Mouse (Mus musculus) granulocyte monocyte progenitor cell, adult 5-6 weeks (primary cell): ENCODE measurements around the gene Fam122a. TPM values are rescaled to one million over a fixed set of nuclear protein-coding genes. Genes with fewer than 3 reads are reported as not detected.

ENCODE experiments used
- ATAC-seq: replicated peaks from 2 replicates; pipeline ENCODE4 v1.8.0; 2016; ENCODE audit warnings: mild to moderate bottlenecking, moderate TSS enrichment, inconsistent platforms; ENCODE audit not compliant: poor library complexity, severe bottlenecking
- total RNA-seq, 2 experiments: library from RNA; stranded (forward) in 1 of 2; stranded (reverse) in 1 of 2; fragments of 200-712, 200-1000 nt in 1 of 2; fragments of >200 nt in 1 of 2; fragmentation: Nextera tagmentation in 1 of 2; gene quantifications; 2 replicates each; pipeline ENCODE4 v1.2.3; 2014 to 2017

The Fam122a gene
- total RNA-seq (2014; fragmentation: Nextera tagmentation), result 31.1 and 32.2 TPM in 2 replicates
- total RNA-seq (2017), result 8.2 and 8.8 TPM in 2 replicates

DNA sequence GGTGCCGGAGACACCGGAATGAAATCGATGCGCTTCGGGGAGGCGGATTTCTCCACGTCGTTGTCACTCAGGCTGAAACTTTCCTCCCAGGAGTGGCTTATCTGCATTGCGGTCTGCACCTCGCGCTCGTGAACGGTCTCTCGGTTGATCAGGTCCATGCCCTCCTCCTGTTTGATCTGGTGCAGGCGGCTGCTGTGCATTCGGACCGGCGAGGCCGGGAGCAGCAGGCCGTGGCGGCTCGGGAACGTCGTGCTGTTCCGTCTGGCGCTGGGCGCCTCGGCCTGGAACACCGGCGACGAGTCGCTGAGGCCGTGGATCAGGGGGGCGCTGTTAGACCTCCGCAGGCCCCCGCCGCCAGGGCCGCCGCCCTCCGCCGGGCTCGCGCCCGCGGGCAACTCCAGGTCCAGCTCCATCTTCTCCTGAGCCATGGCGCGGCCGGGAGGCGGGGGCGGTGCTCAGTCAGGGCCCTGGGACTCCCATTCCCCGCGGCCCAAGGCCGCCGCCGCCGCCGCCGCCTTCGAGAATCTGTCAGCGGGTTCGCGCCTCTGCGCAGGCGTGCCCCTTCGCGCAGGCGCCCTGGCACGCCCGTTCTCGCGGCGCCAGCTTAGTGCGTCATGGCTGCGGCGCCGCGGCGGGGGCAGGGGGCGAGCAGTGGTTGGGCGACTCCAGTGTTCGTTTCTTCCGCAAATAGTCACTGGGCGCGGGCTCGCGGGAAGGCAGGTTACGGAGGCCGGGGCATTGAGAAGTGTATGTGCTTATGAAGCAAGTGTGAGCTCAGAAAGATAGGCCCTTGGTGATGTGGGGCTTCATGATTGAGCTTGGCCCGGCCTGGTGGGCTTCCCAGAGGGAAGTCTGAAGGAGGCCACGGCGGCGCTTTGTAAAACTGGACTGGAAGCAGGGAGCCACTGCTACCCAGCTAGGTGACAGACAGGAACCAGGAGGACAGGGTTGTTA, at the start of gene Fam122a:
Gene Fam122a, minus strand, starts transcription at position 428 of the 954 bp plus-strand sequence.
- peak; percentile 95 for ATAC-seq

GRCm38 (mm10) chr19:24523476-24524313, 46.5 kb upstream of the Fam122a start:
- no peak for ATAC-seq

- no peak for ATAC-seq
These were observed 44.8 kb upstream of the Fam122a start for GRCm38 (mm10) chr19:24521997-24522396.

- ATAC-seq, result no peak
These were observed 44.0 kb upstream of the Fam122a start for GRCm38 (mm10) chr19:24521146-24521545.

DNA sequence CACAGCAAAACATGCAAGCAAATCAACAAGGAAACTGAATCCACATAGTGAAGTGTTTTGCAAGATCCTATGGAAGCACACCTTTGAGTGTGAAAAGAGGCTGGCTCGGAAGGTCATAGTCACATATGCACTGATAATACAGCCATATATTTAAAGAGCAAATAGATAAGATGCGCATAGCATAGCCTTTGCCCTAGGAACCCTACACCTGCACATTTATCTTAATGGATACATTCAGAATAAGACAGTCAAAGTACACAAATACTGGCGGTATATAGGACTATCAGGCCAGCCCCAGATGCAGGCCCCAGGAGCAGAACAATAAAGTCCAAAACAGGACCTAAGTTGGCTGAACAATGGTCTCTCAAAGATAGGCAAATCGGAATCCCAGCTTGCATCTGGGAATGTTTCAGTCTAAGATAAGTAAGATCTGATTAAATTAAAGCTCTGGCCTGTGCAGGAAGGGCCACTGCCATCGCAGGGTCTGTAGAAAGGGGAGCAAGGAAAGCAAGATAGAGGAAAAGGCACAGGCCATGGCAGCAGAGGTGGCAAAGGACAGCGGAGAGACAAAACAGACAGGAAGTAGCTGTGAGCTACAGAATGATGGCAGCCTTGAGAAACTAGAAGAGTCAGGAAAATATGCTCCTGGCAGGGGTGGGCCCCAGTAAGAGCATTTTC, 42.7 kb upstream of the Fam122a start:
- ATAC-seq, result no peak

DNA sequence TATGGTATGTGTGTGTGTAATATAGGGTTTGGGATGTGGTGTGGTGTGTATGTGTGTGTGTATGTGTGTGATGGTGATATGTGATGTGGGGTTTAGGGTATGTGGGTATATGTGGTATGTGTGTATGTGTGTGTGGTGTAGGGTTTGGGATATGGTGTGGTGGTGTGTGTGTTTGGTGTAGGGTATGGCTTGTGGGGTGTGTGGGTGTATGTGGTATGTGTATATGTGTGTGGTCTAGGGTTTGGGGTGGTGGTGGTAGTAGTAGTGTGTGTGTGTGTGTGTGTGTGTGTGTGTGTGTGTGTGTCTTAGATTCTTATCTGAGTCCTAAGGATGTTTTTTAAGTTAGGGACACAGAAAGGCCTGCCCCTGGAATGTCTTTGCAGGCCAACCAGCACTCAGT, 41.2 kb upstream of the Fam122a start:
- ATAC-seq, result no peak

DNA sequence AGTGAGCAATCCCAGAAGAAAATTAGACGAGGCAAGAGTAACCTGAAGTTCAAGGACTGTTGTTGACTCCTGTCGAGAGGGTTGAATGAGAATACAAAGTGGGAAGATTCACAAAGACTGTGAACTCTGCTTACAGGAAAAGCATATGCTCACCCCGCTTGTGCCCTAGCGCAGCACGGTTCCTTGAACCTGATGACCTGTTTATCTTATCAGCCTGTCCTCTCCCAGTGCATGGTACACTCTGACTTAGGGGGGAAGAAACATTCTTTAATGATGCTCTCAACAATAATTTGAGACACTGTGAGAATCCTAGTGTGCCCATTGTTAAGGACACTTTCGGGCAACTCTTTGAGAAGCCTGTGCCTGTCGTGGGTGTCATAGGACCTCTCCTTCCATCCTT, 39.9 kb upstream of the Fam122a start:
- no peak for ATAC-seq

DNA sequence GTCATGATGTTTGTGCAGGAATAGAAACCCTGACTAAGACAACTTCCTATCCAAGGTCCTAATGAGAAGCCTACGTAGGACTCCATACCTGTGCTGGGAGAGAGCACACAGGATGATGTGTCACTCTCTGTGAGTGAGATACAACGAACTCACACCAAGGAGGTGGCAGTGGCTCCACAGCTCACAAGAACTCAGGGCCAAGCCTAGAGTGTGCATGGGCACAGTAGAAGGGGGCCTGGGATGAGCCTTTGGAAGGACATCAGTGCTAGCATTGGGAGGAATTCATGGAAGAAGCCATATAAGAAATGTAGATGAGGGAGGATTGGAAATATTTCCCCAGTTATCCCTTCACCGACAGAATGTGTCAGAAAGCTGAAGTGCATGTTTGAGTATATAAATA, 38.8 kb upstream of the Fam122a start:
- no peak for ATAC-seq

DNA sequence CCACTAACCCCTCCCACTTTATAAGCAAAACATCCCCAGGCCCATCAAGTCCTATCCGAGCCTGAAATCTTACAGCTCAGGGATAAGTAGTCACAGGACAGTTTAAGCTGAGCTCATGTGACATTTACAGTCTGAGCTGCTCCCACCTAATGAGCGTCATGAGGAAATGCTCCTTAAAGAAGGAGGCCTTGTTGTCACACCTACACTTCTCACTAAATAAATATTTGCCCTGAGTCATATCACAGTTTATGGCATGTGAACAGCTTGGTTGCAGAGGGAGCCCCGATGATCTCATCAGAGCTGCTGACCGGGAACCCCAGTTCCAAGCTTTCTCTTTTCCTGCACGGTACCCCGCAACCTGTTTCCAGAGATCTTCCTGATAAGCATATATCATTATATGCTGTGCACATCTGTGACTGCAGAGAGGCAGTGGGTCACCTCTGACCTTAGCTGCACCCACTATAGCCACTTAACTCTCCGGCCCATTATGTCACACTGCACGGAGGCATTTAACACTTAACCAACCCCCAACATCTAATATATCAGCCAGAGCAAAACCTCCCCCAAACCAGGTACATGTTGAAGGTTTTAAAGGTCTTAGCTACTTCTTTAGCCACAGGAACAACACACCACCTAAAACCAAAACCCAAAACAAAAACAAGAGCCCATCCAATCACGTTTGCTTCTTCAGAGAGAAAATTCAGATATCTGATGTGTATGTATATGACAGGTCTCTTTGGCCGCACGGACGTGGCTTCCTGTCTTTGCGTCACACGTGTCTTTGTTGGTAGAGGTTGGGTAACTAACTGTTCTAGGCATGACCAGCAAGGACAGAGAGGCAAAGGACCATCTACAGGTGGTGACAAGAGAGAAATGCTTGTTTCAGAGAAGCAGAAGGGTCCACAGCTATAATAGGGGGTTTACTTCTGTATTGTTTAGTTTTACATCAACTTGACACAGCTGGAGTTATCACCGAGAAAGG, 37.8 kb upstream of the Fam122a start:
- peak; percentile 85 for ATAC-seq

GRCm38 (mm10) chr19:24513105-24513843, 36.1 kb upstream of the Fam122a start:
- ATAC-seq, result no peak

DNA sequence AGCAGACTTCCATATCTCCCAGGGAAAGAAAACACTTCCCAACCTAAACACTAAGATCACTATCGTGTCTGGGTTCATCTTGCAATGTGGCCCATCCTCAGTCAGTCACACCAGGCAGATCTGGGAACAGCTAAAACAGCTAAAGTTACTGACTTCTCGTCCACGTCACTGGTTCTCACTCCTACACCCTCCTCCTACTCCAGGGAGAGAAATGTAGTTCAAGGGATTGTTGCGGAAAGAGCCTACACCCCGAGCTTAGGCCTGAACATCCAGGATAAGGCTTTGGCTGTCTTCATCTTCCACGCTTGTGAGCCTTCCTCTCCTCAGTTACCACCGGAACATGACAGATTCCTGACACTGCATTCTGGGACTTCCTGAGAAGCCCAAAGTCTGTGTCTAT, 34.8 kb upstream of the Fam122a start:
- ATAC-seq, result no peak

- no peak for ATAC-seq
These were observed 32.2 kb upstream of the Fam122a start for GRCm38 (mm10) chr19:24509391-24509790.

DNA sequence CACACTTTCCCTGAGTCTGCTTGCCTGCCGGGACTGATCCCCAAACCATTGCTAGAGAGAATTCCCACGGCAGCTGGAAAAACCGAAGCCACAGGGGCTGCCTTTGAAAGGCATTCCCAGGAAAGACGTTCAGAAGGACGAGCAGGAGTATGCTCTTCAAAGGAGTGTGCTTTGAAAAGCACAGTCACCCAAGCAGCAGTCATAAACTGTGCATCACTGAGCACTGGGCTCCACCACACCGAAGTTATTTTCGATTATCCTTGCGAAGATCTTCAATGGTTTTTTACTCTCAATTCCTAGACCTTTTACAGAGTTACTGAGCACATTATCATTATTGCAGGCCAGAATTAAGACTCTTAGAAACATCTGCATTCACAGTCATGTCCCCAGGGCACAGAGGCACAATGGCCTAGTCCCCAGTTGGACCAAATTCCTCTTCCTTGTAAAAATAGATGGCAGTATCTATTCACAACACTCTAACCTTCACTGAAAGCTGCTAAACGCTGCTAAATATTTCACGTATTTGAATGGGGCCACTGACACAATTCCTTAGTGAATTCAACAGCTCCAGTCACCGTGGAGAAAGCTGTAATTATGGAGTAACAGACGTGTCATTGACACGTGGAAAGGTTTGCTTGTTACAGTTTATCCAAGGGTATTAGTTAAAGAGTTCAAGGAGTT, 31.1 kb upstream of the Fam122a start:
- no peak for ATAC-seq

DNA sequence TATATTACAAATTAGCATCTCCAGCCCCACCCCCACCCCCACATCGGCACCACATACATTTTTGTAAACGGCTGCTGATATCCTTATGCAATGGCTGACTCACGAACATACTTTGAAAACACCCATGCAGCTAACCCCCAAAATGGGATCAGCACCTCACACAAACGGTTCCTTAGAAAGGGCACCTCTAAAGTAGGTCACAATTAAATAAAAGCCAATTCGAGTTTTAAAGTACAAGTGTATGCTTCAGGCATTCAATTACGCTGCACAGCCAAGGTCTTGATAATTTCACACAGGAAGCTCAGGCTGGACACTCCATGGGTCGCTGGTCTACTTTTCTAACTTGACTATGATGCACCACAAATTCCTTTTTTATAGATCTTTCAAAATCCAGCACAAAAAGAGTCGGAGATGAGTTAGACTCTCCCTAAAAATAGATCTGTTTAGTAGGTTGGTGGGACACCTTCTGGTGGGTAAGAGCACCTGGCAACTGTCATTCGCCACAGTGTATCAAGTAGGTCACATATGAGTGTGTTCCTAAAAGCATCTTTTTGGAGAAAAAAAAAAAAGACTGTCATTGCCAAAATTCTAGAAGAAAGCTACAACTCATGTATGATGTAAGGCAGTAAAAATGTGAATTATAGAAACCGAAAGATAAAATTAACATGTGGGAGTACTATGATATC, 25.7 kb upstream of the Fam122a start:
- ATAC-seq, result no peak

DNA sequence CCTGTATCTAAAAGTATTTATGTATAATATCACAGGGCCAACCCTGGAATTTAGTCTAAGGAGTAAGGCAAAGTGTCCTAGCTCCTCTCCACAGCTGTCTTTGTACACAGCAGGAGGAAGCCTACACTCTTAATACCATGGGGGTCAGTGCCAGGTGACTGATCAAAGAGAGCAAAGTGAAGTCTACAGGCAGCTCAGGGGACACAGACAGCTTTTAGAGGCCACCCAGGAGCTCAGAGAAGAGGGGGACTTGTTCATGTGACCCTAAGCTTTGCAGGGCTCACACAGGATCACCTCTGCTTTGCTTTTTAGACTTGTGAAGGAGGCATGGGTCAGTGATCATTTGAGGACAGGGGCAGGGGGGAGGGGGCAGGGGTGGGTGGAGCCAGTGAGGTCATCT, 24.4 kb upstream of the Fam122a start:
- ATAC-seq, result no peak

GRCm38 (mm10) chr19:24500431-24500830, 23.3 kb upstream of the Fam122a start:
- no peak for ATAC-seq

- no peak for ATAC-seq
These were observed 22.1 kb upstream of the Fam122a start for GRCm38 (mm10) chr19:24499291-24499690.

- ATAC-seq, result peak; percentile 79
These were observed 16.7 kb upstream of the Fam122a start for GRCm38 (mm10) chr19:24493887-24494286.
